Mouse (Mus musculus): ENCODE results near the gene Rsrc1.

The Rsrc1 gene

GRCm38 (mm10) chr3:66981101-66981661 is at the start of gene Rsrc1:
Gene Rsrc1 (plus strand): TSS chr3:66981390.
- DNase-seq (ENCODE audit: extremely low read depth, low read depth), result no peak

GRCm38 (mm10) chr3:66939675-66940074 is 41.5 kb upstream of the Rsrc1 start:
- DNase-seq (ENCODE audit: extremely low read depth, low read depth), result no peak

- DNase-seq (ENCODE audit: extremely low read depth, low read depth), result no peak
Measured at GRCm38 (mm10) chr3:66955126-66955525, 26.1 kb upstream of the Rsrc1 start.

- peak; percentile 39 for DNase-seq (ENCODE audit: extremely low read depth, low read depth)
Measured at GRCm38 (mm10) chr3:66959972-66960371, 21.2 kb upstream of the Rsrc1 start.

GRCm38 (mm10) chr3:66964884-66965283 is 16.3 kb upstream of the Rsrc1 start:
- DNase-seq (ENCODE audit: extremely low read depth, low read depth), result no peak

- no peak for DNase-seq (ENCODE audit: extremely low read depth, low read depth)
Measured at GRCm38 (mm10) chr3:66967508-66967907, 13.7 kb upstream of the Rsrc1 start.

GRCm38 (mm10) chr3:66970261-66970660 is 10.9 kb upstream of the Rsrc1 start:
- DNase-seq (ENCODE audit: extremely low read depth, low read depth), result no peak

GRCm38 (mm10) chr3:66970661-66971331 is 10.4 kb upstream of the Rsrc1 start:
- no peak for DNase-seq (ENCODE audit: extremely low read depth, low read depth)

GRCm38 (mm10) chr3:66972191-66972950 is 8.8 kb upstream of the Rsrc1 start:
- no peak for DNase-seq (ENCODE audit: extremely low read depth, low read depth)

GRCm38 (mm10) chr3:66973391-66973943 is 7.7 kb upstream of the Rsrc1 start:
- no peak for DNase-seq (ENCODE audit: extremely low read depth, low read depth)

- DNase-seq (ENCODE audit: extremely low read depth, low read depth), result no peak
Measured at GRCm38 (mm10) chr3:66974501-66974900, 6.7 kb upstream of the Rsrc1 start.

- no peak for DNase-seq (ENCODE audit: extremely low read depth, low read depth)
Measured at GRCm38 (mm10) chr3:66976889-66977615, 4.1 kb upstream of the Rsrc1 start.

GRCm38 (mm10) chr3:66977811-66978456 is 3.3 kb upstream of the Rsrc1 start:
- DNase-seq (ENCODE audit: extremely low read depth, low read depth), result no peak

- DNase-seq (ENCODE audit: extremely low read depth, low read depth), result no peak
Measured at GRCm38 (mm10) chr3:66978457-66979381, 2.5 kb upstream of the Rsrc1 start.

- no peak for DNase-seq (ENCODE audit: extremely low read depth, low read depth)
Measured at GRCm38 (mm10) chr3:66979491-66979890, 1.7 kb upstream of the Rsrc1 start.

- no peak for DNase-seq (ENCODE audit: extremely low read depth, low read depth)
Measured at GRCm38 (mm10) chr3:66980111-66980975, 847 bp upstream of the Rsrc1 start.

- DNase-seq (ENCODE audit: extremely low read depth, low read depth), result no peak
Measured at GRCm38 (mm10) chr3:66981706-66982105, 516 bp downstream of the Rsrc1 start, which contains the start of gene Shox2. Gene Shox2 (minus strand): TSS chr3:66981771.

GRCm38 (mm10) chr3:66982181-66982911 is 1.2 kb downstream of the Rsrc1 start:
- no peak for DNase-seq (ENCODE audit: extremely low read depth, low read depth)

Measured in MEL-GATA-1-ER (cell line).